Mouse (Mus musculus): ENCODE data around the gene Pfkfb2. TPM values are rescaled to one million over a fixed set of nuclear protein-coding genes. Genes with fewer than 3 reads are reported as not detected.

Pfkfb2 gene
- polyA plus RNA-seq, 1 experiment from 2014 or later = 12.1 TPM

GRCm38 (mm10) chr1:130732706-130733658, 3.9 kb upstream of the Pfkfb2 start:
- H3K4me2 ChIP-seq (ENCODE audit: low read depth, low read length) = peak overlapping the region; percentile 53
- H3K9me3 ChIP-seq (ENCODE audit: control insufficient read depth, low read length) = no peaks in the 10 kb centered on the region
- whole genome bisulfite sequencing = 57% methylated on average over 13 of the region's 13 CpGs
- no peaks in the 10 kb centered on the region for H3K27me3 ChIP-seq (replicated peaks; ENCODE audit: control insufficient read depth, insufficient read depth, low read length)
- peak; percentile 34 for ATAC-seq
- H3K36me3 ChIP-seq (ENCODE audit: control insufficient read depth, insufficient read depth, low read length) = no peaks in the 10 kb centered on the region
- peak overlapping the region; percentile 61 for H3K9ac ChIP-seq (ENCODE audit: low read depth, low read length)
- H3K27ac ChIP-seq (ENCODE audit: low read length) = peak overlapping the region; percentile 89
- H3K4me1 ChIP-seq (ENCODE audit: control insufficient read depth, insufficient read depth, low read length) = peaks cover 14% of the 10 kb centered on the region
- peak overlapping the region; percentile 50 for H3K4me3 ChIP-seq (ENCODE audit: low read length)

DNA sequence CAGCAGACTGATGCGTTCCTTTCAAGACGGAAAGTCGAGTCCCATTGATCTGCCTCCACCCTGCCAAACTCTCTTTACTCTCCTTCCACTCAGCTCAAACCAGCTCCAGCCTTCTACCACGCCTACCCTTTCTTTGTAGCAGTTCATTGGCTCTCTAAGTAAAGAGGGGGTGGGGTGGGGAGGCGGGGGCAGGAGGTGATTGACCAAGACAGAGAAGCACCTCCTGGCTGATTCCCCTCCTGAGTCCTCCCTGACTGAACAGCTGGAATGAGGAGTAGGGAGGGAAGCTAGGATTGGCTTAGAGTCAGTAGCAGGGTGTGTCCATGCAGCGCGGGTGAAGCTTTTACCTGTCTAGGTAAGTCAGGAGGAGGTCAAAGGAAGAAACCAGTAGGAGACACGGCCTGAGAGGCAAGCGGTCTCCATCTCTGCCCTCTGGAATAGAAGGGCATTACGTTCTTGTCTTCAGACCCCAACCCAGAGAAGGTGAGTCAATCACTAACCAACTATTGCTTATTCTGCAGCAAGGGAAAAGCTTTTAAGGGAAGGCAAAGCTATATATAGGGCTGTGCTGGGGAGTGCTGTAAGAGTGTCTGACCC, 2.8 kb upstream of the Pfkfb2 start, which contains the start of gene AA986860:
Gene AA986860 (plus strand): TSS at position 236 of the 597 bp plus-strand sequence.
- Histone ChIP-seq H3K9ac (ENCODE audit: low read depth, low read length) (peak within 1 kb of the TSS; percentile 60), H3K4me1 (ENCODE audit: control insufficient read depth, insufficient read depth, low read length) (peaks cover 11% of the 10 kb centered on the region), H3K36me3 (ENCODE audit: control insufficient read depth, insufficient read depth, low read length) (no peaks in the 10 kb centered on the region), H3K9me3 (ENCODE audit: control insufficient read depth, low read length) (no peaks in the 10 kb centered on the region), H3K4me2 (ENCODE audit: low read depth, low read length) (peak within 1 kb of the TSS; percentile 53), H3K27me3 (replicated peaks; ENCODE audit: control insufficient read depth, insufficient read depth, low read length) (no peaks in the 10 kb centered on the region), H3K4me3 (ENCODE audit: low read length) (peak within 1 kb of the TSS; percentile 50), H3K27ac (ENCODE audit: low read length) (peak within 1 kb of the TSS; percentile 89)
- WGBS = 6% methylated on average over 10 of the region's 10 CpGs
- peak; percentile 92 for ATAC-seq

- H3K27ac ChIP-seq (ENCODE audit: low read length) = no peak overlapping the region
- no peak for ATAC-seq
- H3K4me2 ChIP-seq (ENCODE audit: low read depth, low read length) = no peak overlapping the region
- H3K36me3 ChIP-seq (ENCODE audit: control insufficient read depth, insufficient read depth, low read length) = no peaks in the 10 kb centered on the region
- peaks cover 6% of the 10 kb centered on the region for H3K4me1 ChIP-seq (ENCODE audit: control insufficient read depth, insufficient read depth, low read length)
- H3K4me3 ChIP-seq (ENCODE audit: low read length) = no peak overlapping the region
- H3K9me3 ChIP-seq (ENCODE audit: control insufficient read depth, low read length) = no peaks in the 10 kb centered on the region
- 93% methylated on average over 3 of the region's 3 CpGs for WGBS
- no peaks in the 10 kb centered on the region for H3K27me3 ChIP-seq (replicated peaks; ENCODE audit: control insufficient read depth, insufficient read depth, low read length)
- no peak overlapping the region for H3K9ac ChIP-seq (ENCODE audit: low read depth, low read length)
Measured at GRCm38 (mm10) chr1:130728708-130729107, 345 bp downstream of the Pfkfb2 start.

- Histone ChIP-seq H3K27me3 (replicated peaks; ENCODE audit: control insufficient read depth, insufficient read depth, low read length) (no peaks in the 10 kb centered on the region), H3K9ac (ENCODE audit: low read depth, low read length) (no peak overlapping the region), H3K27ac (ENCODE audit: low read length) (no peak overlapping the region), H3K4me1 (ENCODE audit: control insufficient read depth, insufficient read depth, low read length) (peaks cover 6% of the 10 kb centered on the region), H3K4me2 (ENCODE audit: low read depth, low read length) (no peak overlapping the region), H3K4me3 (ENCODE audit: low read length) (no peak overlapping the region), H3K36me3 (ENCODE audit: control insufficient read depth, insufficient read depth, low read length) (no peaks in the 10 kb centered on the region), H3K9me3 (ENCODE audit: control insufficient read depth, low read length) (no peaks in the 10 kb centered on the region)
- WGBS = 56% methylated on average over 1 of the region's 1 CpGs
- no peak for ATAC-seq
Measured at GRCm38 (mm10) chr1:130728070-130728469, 983 bp downstream of the Pfkfb2 start.

GRCm38 (mm10) chr1:130726396-130726795, 2.7 kb downstream of the Pfkfb2 start:
- Histone ChIP-seq H3K4me3 (ENCODE audit: low read length) (no peak overlapping the region), H3K9ac (ENCODE audit: low read depth, low read length) (no peak overlapping the region), H3K36me3 (ENCODE audit: control insufficient read depth, insufficient read depth, low read length) (no peaks in the 10 kb centered on the region), H3K27me3 (replicated peaks; ENCODE audit: control insufficient read depth, insufficient read depth, low read length) (no peaks in the 10 kb centered on the region), H3K4me1 (ENCODE audit: control insufficient read depth, insufficient read depth, low read length) (peaks cover 5% of the 10 kb centered on the region), H3K4me2 (ENCODE audit: low read depth, low read length) (no peak overlapping the region), H3K9me3 (ENCODE audit: control insufficient read depth, low read length) (no peaks in the 10 kb centered on the region), H3K27ac (ENCODE audit: low read length) (no peak overlapping the region)
- no peak for ATAC-seq
- WGBS = 83% methylated on average over 2 of the region's 2 CpGs

- no peak for ATAC-seq
- Histone ChIP-seq H3K27ac (ENCODE audit: low read length) (no peak overlapping the region), H3K9me3 (ENCODE audit: control insufficient read depth, low read length) (no peaks in the 10 kb centered on the region), H3K4me2 (ENCODE audit: low read depth, low read length) (no peak overlapping the region), H3K9ac (ENCODE audit: low read depth, low read length) (no peak overlapping the region), H3K27me3 (replicated peaks; ENCODE audit: control insufficient read depth, insufficient read depth, low read length) (no peaks in the 10 kb centered on the region), H3K36me3 (ENCODE audit: control insufficient read depth, insufficient read depth, low read length) (no peaks in the 10 kb centered on the region), H3K4me3 (ENCODE audit: low read length) (no peak overlapping the region), H3K4me1 (ENCODE audit: control insufficient read depth, insufficient read depth, low read length) (peaks cover 1% of the 10 kb centered on the region; the same call in 1 of the 2 replicates)
- 82% methylated on average over 5 of the region's 5 CpGs for WGBS
Measured at GRCm38 (mm10) chr1:130724206-130724605, 4.8 kb downstream of the Pfkfb2 start.

DNA sequence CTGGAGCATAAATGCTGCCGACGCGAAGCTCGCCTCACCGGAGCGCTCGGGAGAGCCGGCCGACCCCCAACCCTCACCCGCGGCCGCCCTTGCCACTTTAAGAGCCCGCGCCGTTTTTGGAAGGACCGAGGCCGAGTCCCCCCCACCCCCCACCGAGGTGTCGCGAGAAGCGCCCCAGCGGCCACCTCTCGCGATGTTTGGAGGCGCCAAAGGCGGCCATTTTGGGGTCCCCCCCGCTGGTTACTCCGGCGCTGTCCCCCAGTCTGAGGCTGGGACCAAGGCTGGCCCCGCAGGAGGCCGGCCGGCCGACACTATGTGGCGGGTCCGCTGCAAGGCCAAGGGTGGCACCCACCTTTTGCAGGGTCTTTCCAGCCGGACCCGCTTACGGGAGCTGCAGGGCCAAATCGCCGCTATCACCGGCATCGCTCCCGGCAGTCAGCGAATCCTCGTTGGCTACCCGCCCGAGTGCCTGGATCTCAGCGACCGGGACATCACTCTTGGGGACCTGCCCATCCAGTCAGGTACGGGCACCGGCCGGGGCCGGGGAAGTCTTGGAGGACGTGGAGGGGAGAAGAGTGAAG, 11.7 kb downstream of the Pfkfb2 start, which contains the start of gene Yod1:
Gene Yod1 (plus strand): TSS at position 37 of the 581 bp plus-strand sequence.
- Histone ChIP-seq H3K27ac (ENCODE audit: low read length) (peak within 1 kb of the TSS; percentile 86), H3K4me3 (ENCODE audit: low read length) (peak within 1 kb of the TSS; percentile 98), H3K9me3 (ENCODE audit: control insufficient read depth, low read length) (no peaks in the 10 kb centered on the region), H3K36me3 (ENCODE audit: control insufficient read depth, insufficient read depth, low read length) (0 out of 2 replicates have a peak, but pooled peaks cover 3% of the 10 kb centered on the region), H3K4me2 (ENCODE audit: low read depth, low read length) (peak within 1 kb of the TSS; percentile 79), H3K27me3 (replicated peaks; ENCODE audit: control insufficient read depth, insufficient read depth, low read length) (no peaks in the 10 kb centered on the region), H3K9ac (ENCODE audit: low read depth, low read length) (peak within 1 kb of the TSS; percentile 99), H3K4me1 (ENCODE audit: control insufficient read depth, insufficient read depth, low read length) (peaks cover 18% of the 10 kb centered on the region)
- under 1% methylated on average over 54 of the region's 54 CpGs for WGBS
- ATAC-seq = peak; percentile 69

- peak; percentile 10 for ATAC-seq
- WGBS = under 1% methylated on average over 42 of the region's 42 CpGs
- Histone ChIP-seq H3K4me1 (ENCODE audit: control insufficient read depth, insufficient read depth, low read length) (peaks cover 18% of the 10 kb centered on the region), H3K9ac (ENCODE audit: low read depth, low read length) (peak overlapping the region; percentile 99), H3K4me3 (ENCODE audit: low read length) (peak overlapping the region; percentile 98), H3K27me3 (replicated peaks; ENCODE audit: control insufficient read depth, insufficient read depth, low read length) (no peaks in the 10 kb centered on the region), H3K9me3 (ENCODE audit: control insufficient read depth, low read length) (no peaks in the 10 kb centered on the region), H3K36me3 (ENCODE audit: control insufficient read depth, insufficient read depth, low read length) (0 out of 2 replicates have a peak, but pooled peaks cover 3% of the 10 kb centered on the region), H3K27ac (ENCODE audit: low read length) (peak overlapping the region; percentile 86), H3K4me2 (ENCODE audit: low read depth, low read length) (peak overlapping the region; percentile 79)
Measured at GRCm38 (mm10) chr1:130716513-130717290, 12.4 kb downstream of the Pfkfb2 start.

Data from intestine, embryonic 16.5 days (tissue).